Mouse (Mus musculus) cerebellum, adult 2 months (tissue): Measurements from ENCODE around the gene Slc35f2.

Experiments
- CTCF ChIP-seq: fragments of 200-500 bp; IDR thresholded peaks from 2 replicates; pipeline ENCODE4 v1.5.1; 2011; ENCODE audit warnings: low read depth, mild to moderate bottlenecking, control low read depth, low read length, moderate library complexity, borderline replicate concordance; ENCODE audit not compliant: insufficient read depth
- POLR2A ChIP-seq: fragments of 200-500 bp; IDR thresholded peaks from 2 replicates; pipeline ENCODE4 v1.6.1; 2011; ENCODE audit warnings: low read length, control low read depth, borderline replicate concordance; ENCODE audit not compliant: insufficient read depth

DNA sequence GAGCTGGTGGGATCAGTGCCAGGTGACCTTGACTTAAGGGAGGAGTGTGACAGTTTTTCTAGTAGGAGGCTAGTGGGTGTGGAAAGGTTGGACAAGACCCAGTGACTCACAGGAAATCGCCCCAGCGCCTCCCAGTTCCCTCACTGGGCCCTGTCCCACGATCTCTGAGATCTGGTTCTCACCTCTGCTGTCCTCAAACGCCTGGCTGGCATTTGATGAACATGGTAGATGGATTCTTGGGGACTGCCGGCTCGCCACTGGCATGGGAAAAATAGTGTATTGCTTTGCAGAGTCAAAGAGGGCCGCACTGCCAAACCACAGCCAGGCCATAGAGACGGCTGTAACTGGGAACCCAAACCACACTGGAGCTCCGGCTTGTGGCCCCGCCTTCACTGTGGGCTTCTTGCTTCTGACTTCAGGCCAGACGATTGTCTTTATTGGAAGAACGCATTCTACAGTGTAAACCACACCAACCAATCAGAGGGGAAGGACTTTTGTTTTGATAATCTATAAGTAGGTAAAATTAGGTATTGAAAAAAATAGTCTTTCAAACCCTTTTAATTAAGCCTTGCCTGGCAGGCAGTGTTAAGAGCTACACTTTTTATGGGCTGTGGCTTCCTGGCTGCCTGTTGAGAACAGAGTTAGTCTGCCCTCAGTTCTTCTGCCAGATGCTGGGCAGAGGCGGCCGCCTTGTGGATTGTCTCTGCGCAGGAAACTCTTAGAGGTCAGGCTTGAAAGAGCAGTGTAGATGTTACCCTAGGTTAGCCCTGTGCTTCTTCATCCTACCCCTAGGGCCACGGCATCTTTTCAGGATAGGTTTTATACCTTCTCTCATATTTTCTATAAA, 15.4 kb downstream of the Slc35f2 start:
- no peak for TF ChIP-seq CTCF
- no peak for TF ChIP-seq POLR2A
